Mouse (Mus musculus): ENCODE results near the gene Chpf. TPM values are rescaled to one million over a fixed set of nuclear protein-coding genes. Genes with fewer than 3 reads are reported as not detected.
A peak's percentile ranks its signal among the peaks of the same experiment; 100 is the strongest.

Chpf gene
- polyA plus RNA-seq, 1 experiment from 2014 or later = 5.6 TPM

- peaks cover 53% of the 10 kb centered on the region for H3K27me3 ChIP-seq
- H3K9me3 ChIP-seq (replicated peaks) = no peaks in the 10 kb centered on the region
- H3K9ac ChIP-seq = no peak overlapping the region
- no peak overlapping the region for H3K4me2 ChIP-seq
- DNase-seq (no peak), ATAC-seq (ENCODE audit: low read depth) (no peak)
- H3K4me3 ChIP-seq (replicated peaks) = no peak overlapping the region
- peaks cover 13% of the 10 kb centered on the region; the same call in 1 of the 2 replicates for H3K4me1 ChIP-seq (replicated peaks)
- H3K36me3 ChIP-seq = no peaks in the 10 kb centered on the region
- H3K27ac ChIP-seq = no peak overlapping the region
- 52% methylated on average over 20 of the region's 20 CpGs for WGBS (ENCODE audit: insufficient replicate concordance)
These were observed 30.5 kb upstream of the Chpf start for GRCm38 (mm10) chr1:75509586-75509985.

GRCm38 (mm10) chr1:75507006-75507405, 27.9 kb upstream of the Chpf start, which contains the start of gene Inha:
TSS of gene Inha (plus strand) at chr1:75507077.
- Histone ChIP-seq H3K27me3 (peaks cover 67% of the 10 kb centered on the region), H3K4me1 (replicated peaks) (peaks cover 22% of the 10 kb centered on the region; the same call in 1 of the 2 replicates), H3K9ac (peak within 1 kb of the TSS; percentile 70), H3K4me3 (replicated peaks) (peak within 1 kb of the TSS; percentile 63), H3K27ac (peak within 1 kb of the TSS; percentile 73), H3K36me3 (peaks cover 4% of the 10 kb centered on the region; the same call in 1 of the 2 replicates), H3K9me3 (replicated peaks) (no peaks in the 10 kb centered on the region), H3K4me2 (peak within 1 kb of the TSS; percentile 66)
- WGBS (ENCODE audit: insufficient replicate concordance) = 47% methylated on average over 10 of the region's 10 CpGs
- DNase-seq = no peak
- ATAC-seq (ENCODE audit: low read depth) = no peak

DNA sequence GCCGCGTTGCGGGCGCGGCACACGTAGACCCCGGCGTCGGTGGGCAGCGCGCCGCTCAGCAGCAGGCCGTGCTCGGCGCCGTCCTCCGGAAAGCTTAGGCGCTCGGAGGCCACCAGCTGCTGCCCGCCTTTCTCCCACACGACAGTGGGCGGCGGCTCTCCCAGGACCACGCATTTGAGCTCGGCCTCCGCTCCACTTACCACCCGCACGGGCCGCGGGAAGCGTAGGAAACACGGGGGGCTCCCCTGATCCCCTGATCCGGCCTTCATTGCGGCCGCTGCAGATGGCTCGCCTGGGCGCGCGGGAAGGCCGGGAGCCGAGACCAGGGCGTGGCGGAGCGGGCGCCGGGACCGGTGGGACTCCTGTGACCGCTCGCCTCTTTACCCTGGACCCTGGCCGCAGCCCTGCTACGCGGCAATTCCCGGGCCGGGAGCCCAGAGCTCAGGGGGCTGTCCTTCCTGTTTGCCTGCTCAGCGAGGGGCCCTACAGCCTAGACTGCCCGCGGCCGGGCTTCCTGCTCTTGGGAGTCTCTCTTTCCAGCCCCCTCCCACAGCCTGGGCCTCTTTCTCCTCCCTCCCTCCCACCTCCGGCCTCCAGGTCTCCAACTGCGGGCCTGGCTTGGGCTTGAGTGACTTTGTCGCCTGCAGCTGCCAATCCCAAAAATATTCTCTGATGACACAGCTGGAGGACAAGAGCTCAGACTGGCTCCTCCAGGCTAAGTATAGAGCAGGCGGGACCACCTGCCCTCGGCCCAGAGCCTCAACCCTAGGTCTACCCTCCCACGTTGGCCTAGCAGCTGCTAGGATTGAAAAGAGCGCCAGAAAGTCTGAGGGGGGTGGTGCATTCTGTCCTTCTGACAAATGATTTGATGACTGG, 27.1 kb upstream of the Chpf start, which contains the start of gene Obsl1:
TSS of gene Obsl1 (minus strand) at position 497 of the 876 bp plus-strand sequence.
- Histone ChIP-seq H3K27ac (peak within 1 kb of the TSS; percentile 73), H3K27me3 (peaks cover 67% of the 10 kb centered on the region), H3K4me1 (replicated peaks) (peaks cover 16% of the 10 kb centered on the region; the same call in 1 of the 2 replicates), H3K4me2 (peak within 1 kb of the TSS; percentile 66), H3K9me3 (replicated peaks) (no peaks in the 10 kb centered on the region), H3K36me3 (peaks cover 12% of the 10 kb centered on the region), H3K9ac (peak within 1 kb of the TSS; percentile 70), H3K4me3 (replicated peaks) (peak within 1 kb of the TSS; percentile 63)
- DNase-seq = no peak
- WGBS (ENCODE audit: insufficient replicate concordance) = 1% methylated on average over 62 of the region's 65 CpGs
- ATAC-seq (ENCODE audit: low read depth) = peak; percentile 76

GRCm38 (mm10) chr1:75505159-75505955, 26.2 kb upstream of the Chpf start:
- 2% methylated on average over 84 of the region's 84 CpGs for WGBS (ENCODE audit: insufficient replicate concordance)
- H3K4me2 ChIP-seq = peak overlapping the region; percentile 66
- no peaks in the 10 kb centered on the region for H3K9me3 ChIP-seq (replicated peaks)
- peak overlapping the region; percentile 63 for H3K4me3 ChIP-seq (replicated peaks)
- H3K36me3 ChIP-seq = peaks cover 14% of the 10 kb centered on the region
- ATAC-seq (ENCODE audit: low read depth) (no peak), DNase-seq (no peak)
- peaks cover 16% of the 10 kb centered on the region; the same call in 1 of the 2 replicates for H3K4me1 ChIP-seq (replicated peaks)
- peaks cover 67% of the 10 kb centered on the region for H3K27me3 ChIP-seq
- peak overlapping the region; percentile 70 for H3K9ac ChIP-seq
- peak overlapping the region; percentile 73 for H3K27ac ChIP-seq

- no peak for DNase-seq
- Histone ChIP-seq H3K27ac (no peak overlapping the region), H3K4me1 (replicated peaks) (peaks cover 16% of the 10 kb centered on the region; the same call in 1 of the 2 replicates), H3K4me2 (peak overlapping the region; percentile 66), H3K9me3 (replicated peaks) (no peaks in the 10 kb centered on the region), H3K4me3 (replicated peaks) (peak overlapping the region; percentile 63), H3K36me3 (peaks cover 17% of the 10 kb centered on the region), H3K9ac (no peak overlapping the region), H3K27me3 (peaks cover 60% of the 10 kb centered on the region)
- ATAC-seq (ENCODE audit: low read depth) = no peak
- 54% methylated on average over 9 of the region's 9 CpGs for WGBS (ENCODE audit: insufficient replicate concordance)
These were observed 25.3 kb upstream of the Chpf start for GRCm38 (mm10) chr1:75504256-75505045.

GRCm38 (mm10) chr1:75503651-75503980, 24.5 kb upstream of the Chpf start:
- H3K9me3 ChIP-seq (replicated peaks) = no peaks in the 10 kb centered on the region
- no peak for ATAC-seq (ENCODE audit: low read depth)
- H3K27ac ChIP-seq = no peak overlapping the region
- H3K4me3 ChIP-seq (replicated peaks) = no peak overlapping the region
- DNase-seq = no peak
- peaks cover 16% of the 10 kb centered on the region; the same call in 1 of the 2 replicates for H3K4me1 ChIP-seq (replicated peaks)
- 72% methylated on average over 23 of the region's 23 CpGs for WGBS (ENCODE audit: insufficient replicate concordance)
- peaks cover 52% of the 10 kb centered on the region for H3K27me3 ChIP-seq
- H3K36me3 ChIP-seq = peaks cover 17% of the 10 kb centered on the region
- no peak overlapping the region for H3K9ac ChIP-seq
- H3K4me2 ChIP-seq = no peak overlapping the region

- Histone ChIP-seq H3K27me3 (peaks cover 49% of the 10 kb centered on the region), H3K36me3 (peaks cover 17% of the 10 kb centered on the region), H3K27ac (no peak overlapping the region), H3K4me2 (no peak overlapping the region), H3K9me3 (replicated peaks) (no peaks in the 10 kb centered on the region), H3K4me1 (replicated peaks) (peaks cover 16% of the 10 kb centered on the region; the same call in 1 of the 2 replicates), H3K9ac (no peak overlapping the region), H3K4me3 (replicated peaks) (no peak overlapping the region)
- DNase-seq (no peak), ATAC-seq (ENCODE audit: low read depth) (no peak)
- 72% methylated on average over 25 of the region's 25 CpGs for WGBS (ENCODE audit: insufficient replicate concordance)
These were observed 24.0 kb upstream of the Chpf start for GRCm38 (mm10) chr1:75502945-75503650.

- 74% methylated on average over 9 of the region's 9 CpGs for WGBS (ENCODE audit: insufficient replicate concordance)
- no peak overlapping the region for H3K27ac ChIP-seq
- H3K36me3 ChIP-seq = peaks cover 21% of the 10 kb centered on the region
- H3K4me2 ChIP-seq = no peak overlapping the region
- no peak overlapping the region for H3K9ac ChIP-seq
- peaks cover 14% of the 10 kb centered on the region; the same call in 1 of the 2 replicates for H3K4me1 ChIP-seq (replicated peaks)
- ATAC-seq (ENCODE audit: low read depth) (no peak), DNase-seq (no peak)
- H3K9me3 ChIP-seq (replicated peaks) = no peaks in the 10 kb centered on the region
- H3K27me3 ChIP-seq = peaks cover 37% of the 10 kb centered on the region
- no peak overlapping the region for H3K4me3 ChIP-seq (replicated peaks)
These were observed 22.8 kb upstream of the Chpf start for GRCm38 (mm10) chr1:75501905-75502304.

- H3K36me3 ChIP-seq = peaks cover 21% of the 10 kb centered on the region
- ATAC-seq (ENCODE audit: low read depth) (no peak), DNase-seq (no peak)
- H3K9ac ChIP-seq = no peak overlapping the region
- peaks cover 13% of the 10 kb centered on the region for H3K27me3 ChIP-seq
- no peak overlapping the region for H3K27ac ChIP-seq
- H3K4me1 ChIP-seq (replicated peaks) = 0 out of 2 replicates have a peak, but pooled peaks cover 9% of the 10 kb centered on the region
- no peaks in the 10 kb centered on the region for H3K9me3 ChIP-seq (replicated peaks)
- WGBS (ENCODE audit: insufficient replicate concordance) = 81% methylated on average over 7 of the region's 7 CpGs
- H3K4me3 ChIP-seq (replicated peaks) = no peak overlapping the region
- no peak overlapping the region for H3K4me2 ChIP-seq
These were observed 20.3 kb upstream of the Chpf start for GRCm38 (mm10) chr1:75499441-75499840.

GRCm38 (mm10) chr1:75498897-75499296, 19.8 kb upstream of the Chpf start:
- Histone ChIP-seq H3K9ac (no peak overlapping the region), H3K27me3 (peaks cover 7% of the 10 kb centered on the region), H3K4me1 (replicated peaks) (0 out of 2 replicates have a peak, but pooled peaks cover 5% of the 10 kb centered on the region), H3K4me2 (no peak overlapping the region), H3K9me3 (replicated peaks) (no peaks in the 10 kb centered on the region), H3K27ac (no peak overlapping the region), H3K36me3 (peaks cover 21% of the 10 kb centered on the region), H3K4me3 (replicated peaks) (no peak overlapping the region)
- no peak for DNase-seq
- ATAC-seq (ENCODE audit: low read depth) = no peak
- WGBS (ENCODE audit: insufficient replicate concordance) = 69% methylated on average over 4 of the region's 4 CpGs
